Mouse (Mus musculus) midbrain, embryonic 16.5 days (tissue): ENCODE measurements at regions not wholly inside any gene's neighbourhood (a gene's known extent, or its start where the extent isn't known, plus 50 kb on each side); places are given as distances from the start of the nearest gene placed in this dataset.
"Not testable (repeated sequence)": the region's sequence is repeated elsewhere in the genome, so short reads cannot be mapped to it uniquely, and the experiment has no call there.

Experiments
- ATAC-seq: fragments of 200-750 bp; cut with Nextera tagmentation; 2 replicates; pipeline ENCODE4 v1.8.0; 2017; ENCODE audit warnings: moderate TSS enrichment
- H3K27ac ChIP-seq: fragments of 300-500 bp; sonication (generic); 2 replicates; pipeline ENCODE4 v1.5.1; 2014; ENCODE audit warnings: mild to moderate bottlenecking, low read length, mixed read lengths
- H3K27me3 ChIP-seq: fragments of 300-500 bp; sonication (generic); 2 replicates; pipeline ENCODE4 v1.6.1; 2014; ENCODE audit warnings: low read depth, low read length, mixed read lengths; ENCODE audit not compliant: control insufficient read depth, insufficient read depth
- H3K36me3 ChIP-seq: fragments of 300-500 bp; sonication (generic); 2 replicates; pipeline ENCODE4 v1.6.1; 2014; ENCODE audit warnings: mild to moderate bottlenecking, low read length, moderate library complexity, mixed read lengths; ENCODE audit not compliant: control insufficient read depth, insufficient read depth
- H3K4me1 ChIP-seq: fragments of 300-500 bp; sonication (generic); 2 replicates; pipeline ENCODE4 v1.6.1; 2014; ENCODE audit warnings: mild to moderate bottlenecking, low read length, mixed read lengths; ENCODE audit not compliant: control insufficient read depth, insufficient read depth
- H3K4me2 ChIP-seq: fragments of 300-500 bp; sonication (generic); 2 replicates; pipeline ENCODE4 v1.6.1; 2014; ENCODE audit warnings: mild to moderate bottlenecking, low read length, mixed read lengths
- H3K4me3 ChIP-seq: fragments of 300-500 bp; sonication (generic); 2 replicates; pipeline ENCODE4 v1.5.1; 2014; ENCODE audit warnings: low read depth, mild to moderate bottlenecking, low read length, moderate library complexity, mixed read lengths
- H3K9ac ChIP-seq: fragments of 300-500 bp; sonication (generic); 2 replicates; pipeline ENCODE4 v1.6.1; 2014; ENCODE audit warnings: low read depth, low read length, mixed read lengths
- H3K9me3 ChIP-seq: fragments of 300-500 bp; sonication (generic); replicated peaks from 2 replicates; pipeline ENCODE4 v1.6.1; 2014; ENCODE audit warnings: mild to moderate bottlenecking, low read length, mixed read lengths; ENCODE audit not compliant: control insufficient read depth, poor library complexity, severe bottlenecking
- WGBS: fragments of 180-500 bp; shearing (Covaris S2); extraction: QIAGEN DNeasy Blood & Tissue Kit; methylation state at CpG from one replicate; pipeline ENCODE4 v1.1.7; 2014; 5-methylcytosine and 5-hydroxymethylcytosine counted together

DNA sequence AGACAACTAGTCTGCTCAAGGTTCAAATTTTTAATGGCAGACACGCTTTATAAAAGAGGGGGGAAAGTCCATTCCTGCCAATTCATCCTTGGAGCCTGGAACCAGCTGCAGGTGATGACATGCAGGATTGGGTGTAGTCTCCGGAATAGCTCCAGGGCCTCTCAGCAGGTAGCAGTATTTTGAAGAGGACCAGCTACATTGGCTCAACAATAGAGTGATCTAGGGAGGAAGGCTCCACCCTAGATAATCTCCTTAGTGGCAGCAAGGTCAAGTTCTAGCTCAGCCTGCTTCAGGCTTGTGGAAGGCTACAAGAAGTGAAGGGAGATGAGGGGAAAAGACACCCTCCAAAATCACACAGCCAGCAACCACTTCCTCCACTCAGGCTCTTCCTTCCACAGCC lies 1405.1 kb downstream of the 4930444P10Rik start:
- ATAC-seq, H3K9ac ChIP-seq: not testable (repeated sequence)
- WGBS = 89% methylated on average over 2 of the region's 2 CpGs

DNA sequence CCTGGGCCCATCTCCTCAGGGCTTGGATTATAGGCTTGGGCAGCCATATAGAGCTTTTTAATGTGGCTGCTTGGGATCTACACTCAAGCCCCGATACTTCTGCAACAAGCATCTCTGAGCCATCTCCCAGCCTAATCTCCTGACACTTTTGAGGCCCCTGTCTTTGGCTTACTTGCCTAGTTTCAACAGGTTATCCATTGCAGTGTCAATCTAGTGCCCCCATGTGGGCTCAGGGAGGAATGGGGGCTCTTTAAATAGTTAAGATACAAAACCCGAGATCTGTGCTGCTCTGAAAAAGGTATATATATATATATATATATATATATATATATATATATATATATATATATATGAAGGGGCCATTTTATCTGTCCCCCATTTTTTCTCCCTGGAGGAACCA lies 1407.0 kb downstream of the 4930444P10Rik start:
- H3K27ac ChIP-seq = no peak overlapping the region
- 45% methylated on average over 2 of the region's 2 CpGs for WGBS

More for the DNA sequence above, 1405.1 kb downstream of the 4930444P10Rik start:
- not testable (repeated sequence) for H3K4me3 ChIP-seq, H3K36me3 ChIP-seq, H3K4me1 ChIP-seq, H3K27me3 ChIP-seq, H3K27ac ChIP-seq, H3K4me2 ChIP-seq, H3K9me3 ChIP-seq

DNA sequence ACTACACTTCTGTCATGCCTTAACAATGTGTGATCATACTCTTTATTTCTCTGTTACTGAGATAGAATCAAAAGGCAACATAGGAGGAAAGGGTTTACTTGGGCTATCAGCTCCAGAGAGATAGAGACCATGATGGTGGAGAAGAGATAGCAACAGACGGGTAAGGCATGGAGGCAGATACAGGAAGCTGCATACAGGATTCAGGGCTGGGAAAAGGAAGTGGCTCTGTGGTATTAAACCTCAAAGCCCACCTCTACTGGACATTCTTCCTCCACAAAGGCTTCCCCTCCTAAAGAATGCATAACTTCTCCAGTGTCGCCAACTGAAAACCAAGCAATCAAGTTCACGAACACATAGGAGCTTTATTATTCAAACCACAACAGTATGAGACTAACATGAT lies 1412.7 kb downstream of the 4930444P10Rik start:
- WGBS = 88% methylated on average over 3 of the region's 3 CpGs
- H3K27ac ChIP-seq = no peak overlapping the region
- H3K27me3 ChIP-seq = no peaks in the 10 kb centered on the region
- no peak for ATAC-seq
- no peaks in the 10 kb centered on the region for H3K4me1 ChIP-seq
- H3K4me2 ChIP-seq = no peak overlapping the region
- no peaks in the 10 kb centered on the region for H3K9me3 ChIP-seq
- H3K4me3 ChIP-seq = no peak overlapping the region
- no peak overlapping the region for H3K9ac ChIP-seq
- no peaks in the 10 kb centered on the region for H3K36me3 ChIP-seq

More for the DNA sequence above, 1407.0 kb downstream of the 4930444P10Rik start:
- Histone ChIP-seq H3K4me1 (no peaks in the 10 kb centered on the region), H3K4me3 (no peak overlapping the region), H3K9ac (no peak overlapping the region), H3K4me2 (no peak overlapping the region), H3K36me3 (no peaks in the 10 kb centered on the region), H3K9me3 (no peaks in the 10 kb centered on the region), H3K27me3 (no peaks in the 10 kb centered on the region)
- no peak for ATAC-seq

GRCm38 (mm10) chr1:14672393-14672999 lies 1420.6 kb downstream of the 4930444P10Rik start:
- Histone ChIP-seq H3K27me3 (no peaks in the 10 kb centered on the region), H3K4me1 (no peaks in the 10 kb centered on the region), H3K9me3 (no peaks in the 10 kb centered on the region), H3K4me3 (no peak overlapping the region), H3K27ac (no peak overlapping the region), H3K4me2 (no peak overlapping the region), H3K36me3 (no peaks in the 10 kb centered on the region), H3K9ac (no peak overlapping the region)
- ATAC-seq = no peak
- 47% methylated on average over 6 of the region's 6 CpGs for WGBS

DNA sequence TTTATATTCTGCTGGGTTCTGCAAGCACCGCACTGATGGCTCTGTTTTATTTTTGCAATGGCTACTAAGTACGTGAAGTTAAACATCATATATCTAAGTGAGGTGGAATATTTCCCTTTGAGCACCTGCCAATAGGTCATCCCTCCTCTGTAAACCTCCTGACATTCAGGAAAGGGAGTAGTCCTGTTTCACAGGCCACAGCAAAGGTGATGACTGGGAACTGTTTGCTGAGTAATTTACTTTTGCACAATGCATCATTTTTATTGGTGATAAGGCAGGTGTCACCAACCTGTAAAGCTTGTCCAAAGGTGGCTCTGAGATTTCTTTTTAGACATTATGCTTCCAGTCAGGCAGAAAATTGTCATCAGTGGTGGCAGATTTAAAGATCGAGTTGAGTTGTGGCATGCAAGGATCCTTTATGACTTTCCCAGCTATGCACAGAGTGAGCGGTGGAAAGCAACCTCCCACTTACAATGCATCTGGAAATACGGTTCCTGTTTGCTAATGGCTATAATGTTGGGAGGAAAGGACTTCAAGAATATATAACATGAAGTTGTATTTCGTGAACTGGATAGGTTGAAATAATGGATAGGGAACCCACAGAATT lies 1430.3 kb downstream of the 4930444P10Rik start:
- no peak for ATAC-seq
- Histone ChIP-seq H3K36me3 (no peaks in the 10 kb centered on the region), H3K4me3 (no peak overlapping the region), H3K9ac (no peak overlapping the region), H3K27me3 (no peaks in the 10 kb centered on the region), H3K4me2 (no peak overlapping the region), H3K27ac (no peak overlapping the region), H3K4me1 (no peaks in the 10 kb centered on the region), H3K9me3 (no peaks in the 10 kb centered on the region)
- WGBS = 89% methylated on average over 6 of the region's 6 CpGs

- Histone ChIP-seq H3K27me3 (no peaks in the 10 kb centered on the region), H3K4me3 (no peak overlapping the region), H3K9ac (no peak overlapping the region), H3K4me1 (no peaks in the 10 kb centered on the region), H3K27ac (no peak overlapping the region), H3K9me3 (no peaks in the 10 kb centered on the region), H3K4me2 (no peak overlapping the region), H3K36me3 (no peaks in the 10 kb centered on the region)
- no peak for ATAC-seq
- 75% methylated on average over 2 of the region's 2 CpGs for WGBS
Observed at GRCm38 (mm10) chr1:14661854-14662253, 1431.3 kb downstream of the 4930444P10Rik start.

DNA sequence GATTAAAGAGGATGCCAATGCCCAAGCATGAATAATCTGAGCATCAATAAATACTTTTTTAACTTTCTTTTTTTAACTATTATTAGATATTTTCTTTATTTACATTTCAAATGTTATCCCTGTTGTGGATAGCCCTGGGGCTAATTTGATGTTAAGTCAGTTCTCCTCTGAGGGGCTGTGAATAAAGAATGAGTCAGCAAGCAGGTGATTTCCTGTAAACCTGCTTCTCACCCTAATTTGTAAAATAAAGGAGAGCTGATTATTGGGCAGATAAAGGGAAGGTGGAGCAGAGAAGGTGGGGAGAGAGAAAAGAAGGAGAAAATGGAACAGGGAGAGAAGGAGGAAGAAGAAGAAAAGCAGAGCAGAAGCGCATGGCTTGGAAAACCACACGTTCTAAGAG lies 1442.8 kb downstream of the 4930444P10Rik start:
- ATAC-seq = no peak
- WGBS = 75% methylated on average over 2 of the region's 2 CpGs
- no peak overlapping the region for H3K4me3 ChIP-seq

GRCm38 (mm10) chr1:14635642-14636263 lies 1457.4 kb downstream of the 4930444P10Rik start:
- ATAC-seq = no peak
- 84% methylated on average over 5 of the region's 5 CpGs for WGBS

More for the DNA sequence above, 1442.8 kb downstream of the 4930444P10Rik start:
- H3K9ac ChIP-seq = no peak overlapping the region
- no peak overlapping the region for H3K4me2 ChIP-seq
- no peaks in the 10 kb centered on the region for H3K36me3 ChIP-seq
- no peaks in the 10 kb centered on the region for H3K4me1 ChIP-seq
- H3K27ac ChIP-seq = no peak overlapping the region
- H3K27me3 ChIP-seq = no peaks in the 10 kb centered on the region
- no peaks in the 10 kb centered on the region for H3K9me3 ChIP-seq

GRCm38 (mm10) chr1:14631994-14632393 lies 1461.1 kb downstream of the 4930444P10Rik start:
- H3K27me3 ChIP-seq = no peaks in the 10 kb centered on the region
- no peaks in the 10 kb centered on the region for H3K9me3 ChIP-seq
- H3K9ac ChIP-seq = no peak overlapping the region
- WGBS = 16% methylated on average over 4 of the region's 4 CpGs
- ATAC-seq = no peak
- no peak overlapping the region for H3K27ac ChIP-seq
- H3K4me3 ChIP-seq = no peak overlapping the region
- no peaks in the 10 kb centered on the region for H3K4me1 ChIP-seq
- no peaks in the 10 kb centered on the region for H3K36me3 ChIP-seq
- no peak overlapping the region for H3K4me2 ChIP-seq

More at GRCm38 (mm10) chr1:14635642-14636263, 1457.4 kb downstream of the 4930444P10Rik start:
- Histone ChIP-seq H3K27ac (no peak overlapping the region), H3K4me2 (no peak overlapping the region), H3K9ac (no peak overlapping the region), H3K27me3 (no peaks in the 10 kb centered on the region), H3K4me1 (no peaks in the 10 kb centered on the region), H3K36me3 (no peaks in the 10 kb centered on the region), H3K9me3 (no peaks in the 10 kb centered on the region), H3K4me3 (no peak overlapping the region)
